Mouse (Mus musculus): ENCODE results near the gene Igsf9. TPM values are rescaled to one million over a fixed set of nuclear protein-coding genes. Genes with fewer than 3 reads are reported as not detected.

The Igsf9 gene
- polyA plus RNA-seq, 1 experiment from 2014 or later = 38.9 TPM

DNA sequence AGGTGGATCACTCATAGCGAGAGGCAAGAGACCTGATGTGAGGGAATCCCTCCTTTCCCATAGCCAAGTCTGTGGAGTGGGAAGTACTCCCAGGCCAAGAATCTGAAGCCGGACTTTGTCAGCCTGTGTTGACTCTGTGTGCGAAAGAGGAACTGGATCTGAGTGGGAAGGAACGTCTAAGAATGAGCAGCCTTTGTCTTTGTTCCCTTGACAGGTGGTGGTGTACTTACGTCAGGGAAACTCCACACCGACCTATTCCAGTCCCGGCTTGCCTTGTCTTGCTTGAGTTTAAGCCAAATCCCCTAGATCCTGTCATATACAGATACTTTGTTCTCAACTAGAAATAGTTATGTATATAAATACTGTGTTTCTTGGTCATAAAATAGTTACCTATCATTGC, 40.9 kb downstream of the Igsf9 start:
- no peaks in the 10 kb centered on the region for H3K9me3 ChIP-seq (replicated peaks)
- no peak overlapping the region for H3K4me2 ChIP-seq
- no peak overlapping the region for H3K27ac ChIP-seq (replicated peaks)
- H3K9ac ChIP-seq (replicated peaks) = no peak overlapping the region
- no peak for ATAC-seq (ENCODE audit: low FRiP score)
- 70% methylated on average over 7 of the region's 7 CpGs for WGBS
- no peaks in the 10 kb centered on the region for H3K27me3 ChIP-seq (replicated peaks)
- peaks cover 22% of the 10 kb centered on the region for H3K4me1 ChIP-seq
- no peak overlapping the region for H3K4me3 ChIP-seq (replicated peaks)
- H3K36me3 ChIP-seq = no peaks in the 10 kb centered on the region

DNA sequence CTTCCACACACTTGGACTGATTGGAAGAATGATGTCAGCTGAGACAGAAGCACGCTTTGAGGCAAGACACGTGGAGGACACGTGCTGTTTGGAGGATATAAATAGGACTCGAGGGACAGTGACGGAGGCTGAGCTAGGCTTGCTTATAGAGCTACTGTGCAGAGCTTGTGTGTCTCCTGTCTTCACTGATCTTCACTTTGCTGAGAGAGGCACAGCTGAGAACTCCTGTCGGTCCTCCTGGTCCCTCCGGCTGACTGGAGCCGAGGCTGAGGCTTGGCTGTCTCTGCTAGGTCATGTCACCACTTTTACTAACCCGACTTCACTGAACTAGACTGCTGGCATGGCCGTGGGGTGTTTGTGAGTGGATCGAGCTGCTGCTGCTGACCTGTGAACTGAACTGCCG, 42.1 kb downstream of the Igsf9 start:
- H3K4me3 ChIP-seq (replicated peaks) = no peak overlapping the region
- H3K9ac ChIP-seq (replicated peaks) = no peak overlapping the region
- H3K9me3 ChIP-seq (replicated peaks) = no peaks in the 10 kb centered on the region
- no peaks in the 10 kb centered on the region for H3K27me3 ChIP-seq (replicated peaks)
- H3K4me2 ChIP-seq = no peak overlapping the region
- H3K27ac ChIP-seq (replicated peaks) = no peak overlapping the region
- no peaks in the 10 kb centered on the region for H3K36me3 ChIP-seq
- 58% methylated on average over 12 of the region's 12 CpGs for WGBS
- no peak for ATAC-seq (ENCODE audit: low FRiP score)
- H3K4me1 ChIP-seq = peaks cover 22% of the 10 kb centered on the region

DNA sequence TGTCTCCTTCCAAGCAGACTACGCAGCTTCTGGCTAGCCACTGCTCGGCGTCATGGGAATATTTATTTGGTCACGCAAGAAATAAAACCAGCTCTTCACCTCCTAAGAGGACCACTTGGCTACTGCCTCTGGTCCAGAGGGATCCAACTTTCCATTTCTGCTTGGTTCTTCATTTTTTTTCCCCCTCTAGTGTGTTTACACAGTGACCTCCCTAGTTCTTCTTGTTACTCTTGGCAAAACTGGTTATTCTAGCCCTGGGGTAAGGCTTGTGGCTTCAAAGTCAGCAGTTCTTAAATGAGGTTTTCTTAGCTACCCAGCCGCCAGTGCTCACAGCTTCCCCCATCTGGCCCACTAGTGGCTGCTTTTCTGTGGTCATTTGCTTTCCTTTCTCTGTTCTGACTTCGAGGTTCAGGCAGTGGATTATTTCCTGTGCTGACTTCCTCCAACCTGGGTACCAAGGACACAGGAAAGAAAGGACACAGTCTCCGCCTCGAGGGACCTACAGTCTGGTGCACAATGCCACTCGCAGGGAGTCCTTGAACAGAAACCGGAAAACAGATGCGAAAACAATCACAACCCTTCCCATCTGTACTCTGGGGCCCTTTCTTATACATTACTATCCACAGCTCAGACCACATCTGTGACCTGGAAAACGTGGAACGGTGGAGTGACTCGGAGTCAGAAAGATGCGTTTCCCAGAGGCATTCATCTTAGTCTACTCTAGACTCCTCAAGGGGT, 43.6 kb downstream of the Igsf9 start:
- H3K9ac ChIP-seq (replicated peaks) = no peak overlapping the region

DNA sequence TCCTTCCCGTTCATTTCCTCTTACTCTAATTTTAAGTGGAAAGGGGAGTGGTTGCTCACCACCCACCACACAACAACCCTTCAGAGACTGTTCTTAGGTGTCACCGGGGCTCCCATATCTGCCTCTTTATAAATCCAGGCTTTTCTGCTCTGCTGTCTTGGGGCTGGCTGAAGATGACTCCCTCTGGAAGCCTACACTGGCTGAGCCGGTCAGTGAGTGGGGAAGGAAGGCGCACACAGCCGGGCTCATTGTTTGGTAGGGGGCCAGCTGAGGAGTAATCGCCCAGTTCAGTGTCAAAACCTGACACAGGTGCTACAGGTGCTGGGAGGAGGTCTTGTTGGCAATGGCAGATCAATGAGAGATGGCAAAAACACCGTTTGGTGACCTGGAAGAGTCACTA, 44.4 kb downstream of the Igsf9 start:
- H3K4me3 ChIP-seq (replicated peaks) = no peak overlapping the region
- peaks cover 23% of the 10 kb centered on the region for H3K4me1 ChIP-seq
- 72% methylated on average over 7 of the region's 7 CpGs for WGBS
- ATAC-seq (ENCODE audit: low FRiP score) = no peak
- H3K36me3 ChIP-seq = no peaks in the 10 kb centered on the region
- no peak overlapping the region for H3K9ac ChIP-seq (replicated peaks)
- no peak overlapping the region for H3K4me2 ChIP-seq
- H3K27me3 ChIP-seq (replicated peaks) = no peaks in the 10 kb centered on the region
- H3K9me3 ChIP-seq (replicated peaks) = no peaks in the 10 kb centered on the region
- H3K27ac ChIP-seq (replicated peaks) = no peak overlapping the region

More for the DNA sequence above, 43.6 kb downstream of the Igsf9 start:
- H3K4me1 ChIP-seq = peaks cover 24% of the 10 kb centered on the region
- H3K4me2 ChIP-seq = peak overlapping the region; percentile 33
- no peak for ATAC-seq (ENCODE audit: low FRiP score)
- 36% methylated on average over 15 of the region's 15 CpGs for WGBS
- no peaks in the 10 kb centered on the region for H3K9me3 ChIP-seq (replicated peaks)
- H3K27ac ChIP-seq (replicated peaks) = peak overlapping the region; percentile 61
- H3K36me3 ChIP-seq = no peaks in the 10 kb centered on the region
- no peaks in the 10 kb centered on the region for H3K27me3 ChIP-seq (replicated peaks)
- H3K4me3 ChIP-seq (replicated peaks) = no peak overlapping the region

DNA sequence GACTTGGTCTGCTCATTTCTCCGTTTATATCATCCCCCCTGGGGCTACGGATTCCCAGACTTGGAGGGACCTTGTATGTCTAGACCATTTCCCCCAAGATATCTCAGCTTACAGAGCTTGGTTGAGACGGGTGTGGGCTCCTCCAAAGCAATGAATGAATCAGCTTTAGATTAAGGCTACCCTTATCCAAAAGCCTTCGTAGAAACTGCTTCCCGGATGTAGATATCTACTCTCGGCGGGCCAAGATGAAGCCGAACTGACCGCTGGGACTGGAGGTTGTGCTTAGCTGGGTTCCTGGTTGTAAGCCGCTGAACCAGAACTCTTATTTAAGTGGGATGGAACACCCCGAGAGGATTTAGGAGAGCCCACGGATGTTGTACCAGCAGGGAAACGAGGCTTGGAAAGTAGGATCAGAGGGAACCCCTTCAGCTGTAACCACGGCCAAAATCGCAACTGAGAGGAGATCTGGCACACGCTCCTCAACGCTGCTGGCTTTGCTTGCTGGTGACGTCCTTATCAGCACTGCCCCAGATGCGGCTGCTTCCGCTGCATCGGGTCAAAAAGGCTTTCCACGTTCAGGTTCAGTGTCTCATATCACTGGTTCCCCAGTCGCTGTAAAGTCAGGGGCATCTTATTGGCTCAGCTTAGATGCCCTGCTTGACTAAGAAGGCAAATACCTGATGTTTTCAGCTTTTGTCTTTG, 44.9 kb downstream of the Igsf9 start:
- H3K27me3 ChIP-seq (replicated peaks) = no peaks in the 10 kb centered on the region
- WGBS = 74% methylated on average over 23 of the region's 23 CpGs
- H3K27ac ChIP-seq (replicated peaks) = no peak overlapping the region
- H3K9me3 ChIP-seq (replicated peaks) = no peaks in the 10 kb centered on the region
- no peak for ATAC-seq (ENCODE audit: low FRiP score)
- no peaks in the 10 kb centered on the region for H3K36me3 ChIP-seq
- no peak overlapping the region for H3K4me3 ChIP-seq (replicated peaks)
- peaks cover 23% of the 10 kb centered on the region for H3K4me1 ChIP-seq
- no peak overlapping the region for H3K4me2 ChIP-seq
- no peak overlapping the region for H3K9ac ChIP-seq (replicated peaks)

DNA sequence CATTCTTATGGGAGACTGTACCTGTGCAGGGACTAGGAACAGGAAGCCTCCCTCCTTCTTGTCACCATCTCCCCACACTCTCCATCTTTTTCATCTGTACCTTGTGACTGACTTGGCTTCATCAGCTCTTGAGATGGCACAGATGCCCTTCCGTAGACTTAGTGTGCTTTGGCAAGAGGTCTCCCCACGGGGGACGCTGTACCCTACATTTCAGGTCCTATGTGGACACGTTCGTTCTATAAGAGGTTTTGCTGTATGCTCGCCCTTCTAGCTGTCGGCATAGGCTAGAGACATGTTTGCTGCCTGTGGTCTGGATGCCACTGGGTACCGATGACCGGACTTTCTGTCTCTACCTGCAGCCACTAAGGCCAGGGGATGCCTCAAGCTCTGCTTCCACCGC, 45.8 kb downstream of the Igsf9 start:
- no peak for ATAC-seq (ENCODE audit: low FRiP score)
- Histone ChIP-seq H3K27ac (replicated peaks) (no peak overlapping the region), H3K27me3 (replicated peaks) (no peaks in the 10 kb centered on the region), H3K9ac (replicated peaks) (no peak overlapping the region), H3K4me2 (no peak overlapping the region), H3K4me1 (peaks cover 29% of the 10 kb centered on the region), H3K4me3 (replicated peaks) (no peak overlapping the region), H3K36me3 (no peaks in the 10 kb centered on the region), H3K9me3 (replicated peaks) (no peaks in the 10 kb centered on the region)
- 93% methylated on average over 10 of the region's 10 CpGs for WGBS

DNA sequence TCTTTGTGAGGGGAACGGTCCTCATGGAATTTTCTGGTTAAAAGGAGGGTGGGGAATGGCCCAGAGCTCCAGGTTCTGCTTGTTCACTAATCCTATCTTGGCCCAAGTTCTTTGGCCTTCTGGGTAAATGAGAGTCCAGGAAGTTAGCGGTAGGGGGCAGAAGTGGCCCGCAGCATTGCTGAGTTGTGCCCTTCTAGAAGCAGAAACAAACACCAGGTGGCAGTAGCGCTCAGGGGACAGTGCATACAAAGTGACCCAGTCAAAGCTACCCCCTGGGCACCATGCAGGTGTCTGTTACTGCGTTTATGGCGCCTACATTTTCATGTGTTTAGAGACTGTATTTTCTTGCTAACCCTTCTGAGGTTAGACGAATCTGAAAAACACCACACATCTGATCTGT, 47.1 kb downstream of the Igsf9 start:
- Histone ChIP-seq H3K4me2 (no peak overlapping the region), H3K27ac (replicated peaks) (no peak overlapping the region), H3K9ac (replicated peaks) (no peak overlapping the region), H3K4me1 (peaks cover 34% of the 10 kb centered on the region), H3K9me3 (replicated peaks) (no peaks in the 10 kb centered on the region), H3K4me3 (replicated peaks) (no peak overlapping the region), H3K36me3 (no peaks in the 10 kb centered on the region), H3K27me3 (replicated peaks) (no peaks in the 10 kb centered on the region)
- peak; percentile 61; the same call in 1 of the 2 replicates for ATAC-seq (ENCODE audit: low FRiP score)
- 4% methylated on average over 7 of the region's 7 CpGs for WGBS

DNA sequence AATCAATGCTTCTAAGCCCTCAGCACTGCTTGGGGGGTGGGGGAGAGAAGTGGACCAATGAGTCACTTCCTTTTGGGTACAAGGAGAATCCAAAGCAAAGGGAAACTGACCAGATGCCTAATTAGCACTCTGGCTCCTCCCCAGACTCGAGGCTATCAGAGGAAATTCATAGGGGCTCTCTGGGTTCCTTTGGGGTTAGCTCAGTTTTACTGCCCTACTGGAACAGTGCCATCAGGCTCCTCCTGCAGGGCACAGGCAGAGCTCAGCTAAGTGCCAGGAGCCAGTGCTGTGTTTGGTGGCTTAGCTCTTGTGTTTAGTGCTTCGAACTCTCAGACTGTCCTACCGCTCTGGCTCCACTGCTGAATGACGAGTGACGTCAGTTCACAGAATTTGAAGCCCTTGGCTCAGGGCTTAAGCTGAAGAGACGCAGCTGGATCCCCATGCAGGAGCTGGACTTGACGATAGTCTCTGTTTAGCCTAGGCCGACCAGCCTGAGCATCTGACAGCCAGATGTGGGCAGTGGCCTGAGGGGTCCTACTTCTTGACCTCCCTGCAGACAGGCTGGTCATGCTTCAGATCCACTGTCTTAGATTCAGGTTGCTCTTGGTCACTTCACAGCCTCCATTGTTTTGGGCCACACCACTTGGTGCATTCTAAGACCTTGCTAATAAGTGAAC, 49.1 kb downstream of the Igsf9 start:
- no peak for ATAC-seq (ENCODE audit: low FRiP score)
- H3K9ac ChIP-seq (replicated peaks) = no peak overlapping the region
- no peak overlapping the region for H3K27ac ChIP-seq (replicated peaks)
- no peaks in the 10 kb centered on the region for H3K27me3 ChIP-seq (replicated peaks)
- peaks cover 34% of the 10 kb centered on the region for H3K4me1 ChIP-seq
- no peaks in the 10 kb centered on the region for H3K9me3 ChIP-seq (replicated peaks)
- 20% methylated on average over 8 of the region's 8 CpGs for WGBS
- H3K4me2 ChIP-seq = no peak overlapping the region
- no peak overlapping the region for H3K4me3 ChIP-seq (replicated peaks)
- H3K36me3 ChIP-seq = no peaks in the 10 kb centered on the region

DNA sequence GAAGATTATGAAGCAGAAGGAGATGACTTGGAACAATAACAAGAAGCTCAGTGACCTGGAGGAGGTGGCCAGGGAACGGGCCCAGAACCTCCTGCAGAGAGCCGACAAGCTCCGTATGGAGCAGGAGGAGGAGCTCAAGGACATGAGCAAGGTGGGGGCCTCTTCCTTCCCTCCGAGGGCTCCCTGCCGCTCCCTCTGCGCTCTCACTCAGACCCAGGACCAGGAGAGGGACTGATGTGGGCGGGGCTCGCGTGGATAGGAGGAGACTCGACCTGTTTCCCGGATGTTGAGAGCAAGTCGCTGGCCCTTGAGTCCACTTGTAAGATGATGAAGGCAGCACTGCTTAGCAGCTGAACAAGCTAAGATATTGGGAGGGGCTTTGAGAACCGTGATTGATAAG, 51.0 kb downstream of the Igsf9 start:
- peak; percentile 36; the same call in 1 of the 2 replicates for ATAC-seq (ENCODE audit: low FRiP score)
- Histone ChIP-seq H3K36me3 (no peaks in the 10 kb centered on the region), H3K4me1 (peaks cover 34% of the 10 kb centered on the region), H3K9ac (replicated peaks) (no peak overlapping the region), H3K27ac (replicated peaks) (no peak overlapping the region), H3K9me3 (replicated peaks) (no peaks in the 10 kb centered on the region; the same call in 1 of the 2 replicates), H3K27me3 (replicated peaks) (0 out of 2 replicates have a peak, but pooled peaks cover 2% of the 10 kb centered on the region), H3K4me3 (replicated peaks) (peak overlapping the region; percentile 24), H3K4me2 (peak overlapping the region; percentile 44)
- WGBS = 7% methylated on average over 13 of the region's 13 CpGs

DNA sequence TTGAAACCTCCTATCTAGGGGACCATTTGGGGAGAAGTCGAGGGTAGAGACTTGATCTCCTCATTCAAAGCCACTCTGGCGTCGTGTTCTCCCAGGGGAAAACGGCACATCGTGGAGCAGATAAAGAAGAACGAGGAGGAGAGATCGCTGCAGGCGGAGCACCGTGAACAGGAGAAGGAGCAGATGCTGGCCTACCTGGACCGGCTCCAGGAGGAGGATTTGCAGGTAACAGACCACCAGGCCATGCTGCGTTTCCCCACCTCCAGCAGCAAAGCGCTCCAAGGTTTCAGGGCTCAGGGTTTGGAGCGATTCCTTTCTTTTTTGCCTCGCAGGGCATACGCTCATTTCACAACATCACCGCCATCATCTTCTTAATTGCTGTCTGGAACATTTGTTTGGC, 53.5 kb downstream of the Igsf9 start:
- H3K4me3 ChIP-seq (replicated peaks) = no peak overlapping the region
- H3K4me1 ChIP-seq = peaks cover 38% of the 10 kb centered on the region
- no peaks in the 10 kb centered on the region; the same call in 1 of the 2 replicates for H3K9me3 ChIP-seq (replicated peaks)
- H3K4me2 ChIP-seq = no peak overlapping the region
- WGBS = 60% methylated on average over 16 of the region's 16 CpGs
- no peak overlapping the region for H3K27ac ChIP-seq (replicated peaks)
- H3K27me3 ChIP-seq (replicated peaks) = 0 out of 2 replicates have a peak, but pooled peaks cover 3% of the 10 kb centered on the region
- H3K9ac ChIP-seq (replicated peaks) = no peak overlapping the region
- no peaks in the 10 kb centered on the region for H3K36me3 ChIP-seq
- ATAC-seq (ENCODE audit: low FRiP score) = no peak

DNA sequence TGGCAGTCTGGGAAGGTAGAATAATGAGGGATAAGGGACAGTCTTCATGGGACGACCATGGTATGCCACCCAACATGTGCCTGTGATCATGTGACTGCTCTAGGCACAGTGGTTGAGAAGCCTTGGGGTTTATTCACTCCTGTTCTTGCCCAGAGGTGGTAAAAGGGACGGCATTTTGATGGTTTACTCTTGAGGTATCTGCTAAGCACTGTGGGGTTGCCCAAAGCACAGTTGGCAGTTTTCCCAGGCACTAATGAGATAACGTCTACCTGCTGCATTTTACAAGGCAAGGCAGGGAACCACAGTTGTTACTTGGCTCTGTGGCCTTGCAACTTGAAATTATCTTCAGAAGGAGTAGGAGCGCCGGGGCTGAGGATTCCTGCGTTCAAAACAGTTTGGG, 58.2 kb downstream of the Igsf9 start:
- ATAC-seq (ENCODE audit: low FRiP score) = 0 out of 2 replicates have a peak, but pooled peaks have one; percentile 33
- no peak overlapping the region for H3K4me2 ChIP-seq
- H3K27ac ChIP-seq (replicated peaks) = peak overlapping the region; percentile 51; the same call in 1 of the 2 replicates

More for the DNA sequence above, 58.2 kb downstream of the Igsf9 start:
- Histone ChIP-seq H3K36me3 (no peaks in the 10 kb centered on the region), H3K4me1 (peaks cover 19% of the 10 kb centered on the region), H3K4me3 (replicated peaks) (no peak overlapping the region), H3K27me3 (replicated peaks) (0 out of 2 replicates have a peak, but pooled peaks cover 3% of the 10 kb centered on the region), H3K9me3 (replicated peaks) (no peaks in the 10 kb centered on the region; the same call in 1 of the 2 replicates), H3K9ac (replicated peaks) (no peak overlapping the region)
- WGBS = 54% methylated on average over 6 of the region's 6 CpGs

Data from neural tube, embryonic 15.5 days (tissue).